In the genomic region with DNA sequence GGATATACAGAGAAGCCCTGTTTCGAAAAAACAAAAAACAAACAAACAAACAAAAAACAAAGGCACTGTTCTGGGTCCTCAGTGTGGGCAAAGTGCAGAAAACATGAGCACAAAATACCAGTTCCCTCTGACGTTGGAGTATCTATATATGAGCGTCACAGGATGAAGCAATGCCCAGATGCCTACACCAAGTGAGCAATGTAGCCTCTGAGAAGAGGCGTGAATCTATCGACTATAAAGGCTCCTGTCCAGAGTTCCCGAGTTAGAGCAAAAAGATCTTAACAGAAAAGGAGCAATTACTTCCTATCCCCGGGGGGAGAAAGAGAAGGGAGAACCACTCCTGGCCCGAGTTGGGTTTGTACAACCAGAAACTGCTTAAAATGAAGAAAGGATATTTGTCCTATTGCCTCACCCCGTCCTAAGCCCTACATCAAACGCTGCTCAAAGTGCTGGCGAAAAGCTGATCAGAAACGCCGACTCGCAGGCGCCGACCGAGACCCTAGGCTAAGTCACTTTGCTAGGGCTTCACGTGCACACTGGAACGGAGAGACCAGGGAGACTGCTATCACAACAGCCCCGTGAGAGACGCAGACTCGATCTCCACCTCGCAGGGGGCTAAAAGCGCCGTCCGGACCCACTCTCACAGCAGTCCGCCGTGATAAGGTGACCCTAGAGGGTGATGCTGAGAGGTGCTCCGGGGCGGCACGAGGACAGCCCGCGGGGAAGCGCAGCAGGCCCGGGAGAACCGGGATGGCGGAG, we compare ENCODE assay signal across 8 mouse cellular contexts. TPM values are rescaled to one million over a fixed set of nuclear protein-coding genes. Genes with fewer than 3 reads are reported as not detected.
DNase-seq lines count a peak whose midpoint lies in the region; ATAC-seq lines count a peak whose summit lies in the region.

No protein-coding gene starts in this region.

- peak overlapping the region; percentile 97 for H3K9ac ChIP-seq in heart, embryonic 12.5 days
- H3K9ac ChIP-seq in embryonic facial prominence, embryonic 13.5 days, result peak overlapping the region; percentile 97
- H3K9ac ChIP-seq in neural tube, embryonic 14.5 days (replicated peaks; ENCODE audit: low read depth, low read length), result peak overlapping the region; percentile 90

- peaks cover 30% of the 10 kb centered on the region for H3K36me3 ChIP-seq in heart, embryonic 12.5 days
- H3K36me3 ChIP-seq in embryonic facial prominence, embryonic 13.5 days, result peaks cover 33% of the 10 kb centered on the region
- peaks cover 39% of the 10 kb centered on the region for H3K36me3 ChIP-seq in limb, embryonic 10.5 days
- H3K36me3 ChIP-seq in neural tube, embryonic 14.5 days (ENCODE audit: control insufficient read depth, insufficient read depth, low read length), result peaks cover 10% of the 10 kb centered on the region

- 2% methylated on average over 37 of the region's 37 CpGs for WGBS in heart, embryonic 12.5 days
- 3% methylated on average over 37 of the region's 37 CpGs for WGBS in embryonic facial prominence, embryonic 13.5 days
- 2% methylated on average over 37 of the region's 37 CpGs for WGBS in limb, embryonic 10.5 days
- 2% methylated on average over 34 of the region's 37 CpGs for WGBS in neural tube, embryonic 14.5 days

- no peak for DNase-seq in heart, postnatal 4 days
- DNase-seq in limb, embryonic 10.5 days (ENCODE audit: low spot score), result no peak
- no peak for DNase-seq in adrenal gland, postnatal 10 days
- DNase-seq in ovary, adult 18-20 months (ENCODE audit: low spot score), result no peak

- H3K4me1 ChIP-seq in heart, embryonic 12.5 days (replicated peaks), result peaks cover 11% of the 10 kb centered on the region
- peaks cover 6% of the 10 kb centered on the region for H3K4me1 ChIP-seq in embryonic facial prominence, embryonic 13.5 days
- H3K4me1 ChIP-seq in limb, embryonic 10.5 days, result peaks cover 25% of the 10 kb centered on the region
- 0 out of 2 replicates have a peak, but pooled peaks cover 7% of the 10 kb centered on the region for H3K4me1 ChIP-seq in neural tube, embryonic 14.5 days (ENCODE audit: control insufficient read depth, insufficient read depth, low read length)

- peak overlapping the region; percentile 95 for H3K4me2 ChIP-seq in heart, embryonic 12.5 days
- H3K4me2 ChIP-seq in embryonic facial prominence, embryonic 13.5 days, result peak overlapping the region; percentile 78
- H3K4me2 ChIP-seq in neural tube, embryonic 14.5 days (ENCODE audit: low read depth, low read length), result peak overlapping the region; percentile 87

- peak overlapping the region; percentile 80 for H3K27ac ChIP-seq in heart, embryonic 12.5 days (ENCODE audit: poor library complexity, severe bottlenecking)
- H3K27ac ChIP-seq in embryonic facial prominence, embryonic 13.5 days, result peak overlapping the region; percentile 78
- peak overlapping the region; percentile 90 for H3K27ac ChIP-seq in limb, embryonic 10.5 days
- peak overlapping the region; percentile 60 for H3K27ac ChIP-seq in neural tube, embryonic 14.5 days (ENCODE audit: low read depth, low read length)

- ATAC-seq in heart, embryonic 12.5 days (ENCODE audit: insufficient number of reproducible peaks, low FRiP score), result peak; percentile 66
- ATAC-seq in CD4-positive, CD25-positive, alpha-beta regulatory T cell, adult 4 months, result peak; percentile 24
- ATAC-seq in embryonic facial prominence, embryonic 13.5 days (ENCODE audit: insufficient number of reproducible peaks, insufficient read depth, low FRiP score, low TSS enrichment, low read depth), result peak; percentile 26; the same call in 1 of the 2 replicates
- peak; percentile 58 for ATAC-seq in neural tube, embryonic 14.5 days (ENCODE audit: low read depth)

- H3K9me3 ChIP-seq in heart, embryonic 12.5 days (replicated peaks), result no peaks in the 10 kb centered on the region
- H3K9me3 ChIP-seq in embryonic facial prominence, embryonic 13.5 days, result no peaks in the 10 kb centered on the region
- H3K9me3 ChIP-seq in limb, embryonic 10.5 days (replicated peaks), result no peaks in the 10 kb centered on the region
- H3K9me3 ChIP-seq in neural tube, embryonic 14.5 days (ENCODE audit: control insufficient read depth, low read length), result no peaks in the 10 kb centered on the region

- H3K4me3 ChIP-seq in heart, embryonic 12.5 days, result peak overlapping the region; percentile 99
- peak overlapping the region; percentile 100 for H3K4me3 ChIP-seq in embryonic facial prominence, embryonic 13.5 days
- H3K4me3 ChIP-seq in limb, embryonic 10.5 days, result peak overlapping the region; percentile 99
- peak overlapping the region; percentile 98 for H3K4me3 ChIP-seq in neural tube, embryonic 14.5 days (ENCODE audit: low read depth, low read length)

- H3K27me3 ChIP-seq in heart, embryonic 12.5 days (replicated peaks), result peaks cover 20% of the 10 kb centered on the region
- peaks cover 15% of the 10 kb centered on the region for H3K27me3 ChIP-seq in embryonic facial prominence, embryonic 13.5 days
- peaks cover 15% of the 10 kb centered on the region for H3K27me3 ChIP-seq in limb, embryonic 10.5 days (ENCODE audit: low read depth, poor library complexity, severe bottlenecking)
- H3K27me3 ChIP-seq in neural tube, embryonic 14.5 days (ENCODE audit: control insufficient read depth, insufficient read depth, low read length), result peaks cover 7% of the 10 kb centered on the region

RNA-seq across cellular contexts. Expression of a gene that starts 0.6 kb away (rescaled TPM):
- polyA plus RNA-seq in heart, embryonic 12.5 days (2016; fragmentation: Nextera tagmentation; extraction: Ambion mirVana), result 15.6 and 16.1 TPM in 2 replicates
- 1 to 10 TPM; 8.1 to 9.2 TPM for total RNA-seq in heart, postnatal 4 days (2021)
- polyA plus RNA-seq in CD4-positive, CD25-positive, alpha-beta regulatory T cell, adult 4 months (2017; shearing (Covaris generic)), result 10 to 100 TPM; 12.0 to 12.5 TPM
- polyA plus RNA-seq in embryonic facial prominence, embryonic 13.5 days (2015; fragmentation: Nextera tagmentation; extraction: Ambion mirVana), result 14.7 and 16.2 TPM in 2 replicates
- 22.3 and 23.4 TPM in 2 replicates for polyA plus RNA-seq in limb, embryonic 10.5 days (2016; fragmentation: Nextera tagmentation; extraction: Ambion mirVana)
- polyA plus RNA-seq in neural tube, embryonic 14.5 days (2014; fragmentation: Nextera tagmentation; extraction: Ambion mirVana), result 12.4 and 14.6 TPM in 2 replicates
- 10 to 100 TPM; 12.0 to 12.6 TPM for total RNA-seq in adrenal gland, postnatal 10 days (2021)

RNA-seq across cellular contexts. Expression of a gene that starts 0.6 kb away (rescaled TPM):
- polyA plus RNA-seq in heart, embryonic 12.5 days (2016; fragmentation: Nextera tagmentation; extraction: Ambion mirVana), result 8.8 TPM in 2 replicates
- total RNA-seq in heart, postnatal 4 days (2021), result 1 to 10 TPM; 5.5 TPM
- polyA plus RNA-seq in CD4-positive, CD25-positive, alpha-beta regulatory T cell, adult 4 months (2017; shearing (Covaris generic)), result 10 to 100 TPM in 1 of 2 experiments, 1 to 10 TPM in 1; 8.4 to 14.8 TPM
- 13.2 and 14.2 TPM in 2 replicates for polyA plus RNA-seq in embryonic facial prominence, embryonic 13.5 days (2015; fragmentation: Nextera tagmentation; extraction: Ambion mirVana)
- 22.7 and 22.9 TPM in 2 replicates for polyA plus RNA-seq in limb, embryonic 10.5 days (2016; fragmentation: Nextera tagmentation; extraction: Ambion mirVana)
- polyA plus RNA-seq in neural tube, embryonic 14.5 days (2014; fragmentation: Nextera tagmentation; extraction: Ambion mirVana), result 11.3 and 12.5 TPM in 2 replicates
- total RNA-seq in adrenal gland, postnatal 10 days (2021), result 1 to 10 TPM; 5.5 to 5.6 TPM

RNA-seq across cellular contexts. Expression of a gene that starts 13.3 kb away (rescaled TPM):
- 1.8 TPM in 2 replicates for polyA plus RNA-seq in heart, embryonic 12.5 days (2016; fragmentation: Nextera tagmentation; extraction: Ambion mirVana)
- 1 to 10 TPM; 4.3 to 5.0 TPM for total RNA-seq in heart, postnatal 4 days (2021)
- under 1 TPM; 0.15 to 0.35 TPM for polyA plus RNA-seq in CD4-positive, CD25-positive, alpha-beta regulatory T cell, adult 4 months (2017; shearing (Covaris generic))
- 4.5 and 5.1 TPM in 2 replicates for polyA plus RNA-seq in embryonic facial prominence, embryonic 13.5 days (2015; fragmentation: Nextera tagmentation; extraction: Ambion mirVana)
- polyA plus RNA-seq in limb, embryonic 10.5 days (2016; fragmentation: Nextera tagmentation; extraction: Ambion mirVana), result 2.4 and 2.7 TPM in 2 replicates
- polyA plus RNA-seq in neural tube, embryonic 14.5 days (2014; fragmentation: Nextera tagmentation; extraction: Ambion mirVana), result 6.2 and 8.4 TPM in 2 replicates
- total RNA-seq in adrenal gland, postnatal 10 days (2021), result 1 to 10 TPM; 9.4 to 9.5 TPM

RNA-seq across cellular contexts. Expression of a gene that starts 35.2 kb away (rescaled TPM):
- 44.5 and 46.3 TPM in 2 replicates for polyA plus RNA-seq in heart, embryonic 12.5 days (2016; fragmentation: Nextera tagmentation; extraction: Ambion mirVana)
- 10 to 100 TPM; 57.7 to 58.9 TPM for total RNA-seq in heart, postnatal 4 days (2021)
- polyA plus RNA-seq in CD4-positive, CD25-positive, alpha-beta regulatory T cell, adult 4 months (2017; shearing (Covaris generic)), result 100 to 1,000 TPM; 121 to 145 TPM
- polyA plus RNA-seq in embryonic facial prominence, embryonic 13.5 days (2015; fragmentation: Nextera tagmentation; extraction: Ambion mirVana), result 61.7 and 72.7 TPM in 2 replicates
- 43.8 and 44.8 TPM in 2 replicates for polyA plus RNA-seq in limb, embryonic 10.5 days (2016; fragmentation: Nextera tagmentation; extraction: Ambion mirVana)
- 75.0 and 77.0 TPM in 2 replicates for polyA plus RNA-seq in neural tube, embryonic 14.5 days (2014; fragmentation: Nextera tagmentation; extraction: Ambion mirVana)
- 100 to 1,000 TPM; 145 to 155 TPM for total RNA-seq in adrenal gland, postnatal 10 days (2021)

RNA-seq across cellular contexts. Expression of a gene that starts 38.2 kb away (rescaled TPM):
- 79.7 and 84.1 TPM in 2 replicates for polyA plus RNA-seq in heart, embryonic 12.5 days (2016; fragmentation: Nextera tagmentation; extraction: Ambion mirVana)
- 10 to 100 TPM; 32.7 to 35.2 TPM for total RNA-seq in heart, postnatal 4 days (2021)
- polyA plus RNA-seq in CD4-positive, CD25-positive, alpha-beta regulatory T cell, adult 4 months (2017; shearing (Covaris generic)), result 10 to 100 TPM; 43.6 to 49.7 TPM
- polyA plus RNA-seq in embryonic facial prominence, embryonic 13.5 days (2015; fragmentation: Nextera tagmentation; extraction: Ambion mirVana), result 118 and 126 TPM in 2 replicates
- polyA plus RNA-seq in limb, embryonic 10.5 days (2016; fragmentation: Nextera tagmentation; extraction: Ambion mirVana), result 150 and 154 TPM in 2 replicates
- polyA plus RNA-seq in neural tube, embryonic 14.5 days (2014; fragmentation: Nextera tagmentation; extraction: Ambion mirVana), result 116 and 117 TPM in 2 replicates
- 10 to 100 TPM; 26.6 to 33.3 TPM for total RNA-seq in adrenal gland, postnatal 10 days (2021)
